Mouse (Mus musculus): ENCODE results near the gene Prkag1.

GRCm38 (mm10) chr15:98837006-98837742 is 5.9 kb upstream of the Prkag1 start:
- TF ChIP-seq POLR2A (IDR thresholded peaks at IDR 0.05; ENCODE audit: insufficient read depth, low read depth, low read length), result no peak
- no peak for TF ChIP-seq CTCF (IDR thresholded peaks at IDR 0.05; ENCODE audit: insufficient read depth, low read depth, low read length)

All from olfactory bulb, adult 2 months (tissue).